Mouse (Mus musculus) CH12.LX (cell line): ENCODE results near the gene Abtb1.

Experiments used
- CTCF ChIP-seq, 2 experiments: IDR thresholded peaks in 1 of 2; conservative IDR thresholded peaks in 1 of 2; 2 replicates each; pipeline ENCODE4 v1.5.1; 2011 to 2012; ENCODE audit warnings: low read depth in 2 of 2, low read length in 2 of 2, improper control_type of control experiment in 1 of 2, inconsistent platforms in 1 of 2, mild to moderate bottlenecking in 1 of 2, moderate library complexity in 1 of 2
- EP300 ChIP-seq: IDR thresholded peaks from 2 replicates; pipeline ENCODE4 v1.6.1; 2011; ENCODE audit warnings: low read length, improper control_type of control experiment
- HCFC1 ChIP-seq: IDR thresholded peaks from 2 replicates; pipeline ENCODE4 v1.6.1; 2012; ENCODE audit warnings: low read depth, mild to moderate bottlenecking, inconsistent platforms, low read length, improper control_type of control experiment
- KAT2A ChIP-seq: IDR thresholded peaks from 2 replicates; pipeline ENCODE4 v1.6.1; 2012; ENCODE audit warnings: low read length, improper control_type of control experiment, inconsistent platforms; ENCODE audit not compliant: insufficient replicate concordance
- MAFK ChIP-seq: IDR thresholded peaks from 2 replicates; pipeline ENCODE4 v1.6.1; 2011; ENCODE audit warnings: low read length, improper control_type of control experiment; ENCODE audit not compliant: insufficient replicate concordance
- MAZ ChIP-seq: IDR thresholded peaks from 2 replicates; pipeline ENCODE4 v1.6.1; 2012; ENCODE audit warnings: low read depth, mild to moderate bottlenecking, inconsistent platforms, low read length, improper control_type of control experiment, moderate library complexity
- POLR2A ChIP-seq: IDR thresholded peaks from 2 replicates; pipeline ENCODE4 v1.6.1; 2011; ENCODE audit warnings: low read depth, mild to moderate bottlenecking, improper control_type of control experiment, low read length
- ZC3H11A ChIP-seq: IDR thresholded peaks from 2 replicates; pipeline ENCODE4 v1.6.1; 2012; ENCODE audit warnings: low read depth, mild to moderate bottlenecking, inconsistent platforms, low read length, improper control_type of control experiment
- ZKSCAN1 ChIP-seq: IDR thresholded peaks from 2 replicates; pipeline ENCODE4 v1.6.1; 2012; ENCODE audit warnings: low read depth, inconsistent platforms, low read length, improper control_type of control experiment, borderline replicate concordance
- ZNF384 ChIP-seq: IDR thresholded peaks from 2 replicates; pipeline ENCODE4 v1.6.1; 2012; ENCODE audit warnings: low read depth, low read length, improper control_type of control experiment, inconsistent platforms

DNA sequence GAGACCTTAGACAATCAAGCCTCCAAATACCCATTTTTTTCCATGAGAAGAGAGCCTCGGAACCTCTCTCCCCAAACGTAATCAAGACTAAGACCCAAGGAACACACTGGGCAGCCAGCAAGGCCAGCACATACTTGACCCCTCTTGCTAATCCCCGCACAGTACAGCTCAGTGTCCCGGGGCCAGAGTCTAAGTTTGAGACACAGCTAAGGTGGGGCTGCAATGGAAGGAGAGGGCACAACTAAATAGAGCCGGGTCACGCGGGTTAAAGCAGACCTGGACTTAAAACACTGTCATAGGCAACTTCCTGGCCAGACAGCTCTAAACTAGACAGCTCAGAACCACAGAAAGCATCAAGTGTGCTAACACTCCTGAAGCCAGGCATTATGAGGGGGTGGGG is 49.0 kb upstream of the Abtb1 start:
- no peak for TF ChIP-seq MAZ
- no peak for TF ChIP-seq CTCF (conservative IDR thresholded peaks at IDR 0.05 in 1 of 2, IDR thresholded peaks at IDR 0.05 in 1 of 2; ENCODE audit: low read depth in 2 of 2, low read length in 2 of 2)
- TF ChIP-seq HCFC1: no peak
- no peak for TF ChIP-seq ZC3H11A
- no peak for TF ChIP-seq ZKSCAN1
- no peak for TF ChIP-seq POLR2A
- TF ChIP-seq ZNF384: no peak
- TF ChIP-seq MAFK: no peak
- TF ChIP-seq KAT2A: no peak
- no peak for TF ChIP-seq EP300
